Mouse (Mus musculus): ENCODE measurements at regions not wholly inside any gene's neighbourhood (a gene's known extent, or its start where the extent isn't known, plus 50 kb on each side); places are given as distances from the start of the nearest gene placed in this dataset.

- no peak for DNase-seq (ENCODE audit: low spot score in 2 of 2)
These were observed 53.8 kb upstream of the Coro2b start for GRCm38 (mm10) chr9:62590407-62591195.

- no peak for DNase-seq (ENCODE audit: low spot score in 2 of 2)
These were observed 54.3 kb upstream of the Coro2b start for GRCm38 (mm10) chr9:62591196-62591485.

- peak; percentile 18 to 34 for DNase-seq (ENCODE audit: low spot score in 2 of 2)
These were observed 61.2 kb upstream of the Coro2b start for GRCm38 (mm10) chr9:62598056-62598455.

- DNase-seq (ENCODE audit: low spot score in 2 of 2): no peak
These were observed 62.1 kb upstream of the Coro2b start for GRCm38 (mm10) chr9:62598956-62599355.

GRCm38 (mm10) chr9:62610526-62610925, 67.1 kb upstream of the Itga11 start:
- no peak for DNase-seq (ENCODE audit: low spot score in 2 of 2)

GRCm38 (mm10) chr9:62611452-62611851, 66.2 kb upstream of the Itga11 start:
- no peak for DNase-seq (ENCODE audit: low spot score in 2 of 2)

GRCm38 (mm10) chr9:62613053-62613452, 64.6 kb upstream of the Itga11 start:
- no peak for DNase-seq (ENCODE audit: low spot score in 2 of 2)

GRCm38 (mm10) chr9:62613806-62614205, 63.8 kb upstream of the Itga11 start:
- DNase-seq (ENCODE audit: low spot score in 2 of 2): no peak

GRCm38 (mm10) chr9:62614950-62615349, 62.7 kb upstream of the Itga11 start:
- no peak for DNase-seq (ENCODE audit: low spot score in 2 of 2)

GRCm38 (mm10) chr9:62615799-62616198, 61.8 kb upstream of the Itga11 start:
- DNase-seq (ENCODE audit: low spot score in 2 of 2): no peak

GRCm38 (mm10) chr9:62618994-62619393, 58.6 kb upstream of the Itga11 start:
- DNase-seq (ENCODE audit: low spot score in 2 of 2): no peak

- no peak for DNase-seq (ENCODE audit: low spot score in 2 of 2)
These were observed 56.7 kb upstream of the Itga11 start for GRCm38 (mm10) chr9:62620901-62621445.

GRCm38 (mm10) chr9:62622106-62622505, 55.5 kb upstream of the Itga11 start:
- DNase-seq (ENCODE audit: low spot score in 2 of 2): no peak

GRCm38 (mm10) chr9:62624562-62625044, 53.0 kb upstream of the Itga11 start:
- peak; percentile 42 to 65 for DNase-seq (ENCODE audit: low spot score in 2 of 2)

GRCm38 (mm10) chr9:62627071-62628000, 50.3 kb upstream of the Itga11 start:
- no peak for DNase-seq (ENCODE audit: low spot score in 2 of 2)

Measured in left cerebral cortex, adult 18-20 months (tissue).